Mouse (Mus musculus): ENCODE results near the gene Myrf. TPM values are rescaled to one million over a fixed set of nuclear protein-coding genes. Genes with fewer than 3 reads are reported as not detected.

Gene Myrf
- polyA plus RNA-seq, 1 experiment from 2014 or later: 26.3 TPM

DNA sequence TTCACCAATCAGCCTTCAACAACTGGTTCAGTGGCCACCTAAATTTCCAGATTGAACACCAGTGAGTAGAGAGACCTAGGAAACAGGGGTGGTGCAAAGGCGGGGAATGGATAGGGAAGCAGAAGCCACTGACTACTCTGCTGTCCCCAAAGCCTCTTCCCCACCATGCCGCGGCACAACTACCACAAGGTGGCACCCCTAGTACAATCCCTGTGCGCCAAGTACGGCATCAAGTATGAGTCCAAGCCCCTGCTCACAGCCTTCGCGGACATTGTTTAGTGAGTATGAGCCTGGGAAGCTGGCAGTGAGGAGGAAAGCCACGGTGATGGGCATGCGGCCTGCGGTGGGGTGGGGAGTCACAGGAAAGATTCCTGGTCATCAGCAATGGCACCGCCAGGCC lies 46.2 kb downstream of the Myrf start:
- no peak overlapping the region for H3K4me3 ChIP-seq (ENCODE audit: low read depth, low read length)
- no peaks in the 10 kb centered on the region for H3K9me3 ChIP-seq (ENCODE audit: control insufficient read depth, low read length)
- peaks cover 83% of the 10 kb centered on the region for H3K36me3 ChIP-seq (ENCODE audit: control insufficient read depth, insufficient read depth, low read length)
- no peaks in the 10 kb centered on the region; the same call in 1 of the 2 replicates for H3K4me1 ChIP-seq (replicated peaks; ENCODE audit: control insufficient read depth, insufficient read depth, low read length)
- no peak overlapping the region for H3K9ac ChIP-seq (ENCODE audit: low read length)
- 87% methylated on average over 11 of the region's 11 CpGs for WGBS
- no peak overlapping the region for H3K27ac ChIP-seq (ENCODE audit: low read depth)
- DNase-seq (ENCODE audit: low spot score) (no peak), ATAC-seq (replicated peaks; ENCODE audit: low FRiP score, low TSS enrichment, low read depth) (no peak)
- no peak overlapping the region for H3K4me2 ChIP-seq (ENCODE audit: low read length)
- H3K27me3 ChIP-seq (replicated peaks; ENCODE audit: control insufficient read depth, insufficient read depth, low read length): no peaks in the 10 kb centered on the region

DNA sequence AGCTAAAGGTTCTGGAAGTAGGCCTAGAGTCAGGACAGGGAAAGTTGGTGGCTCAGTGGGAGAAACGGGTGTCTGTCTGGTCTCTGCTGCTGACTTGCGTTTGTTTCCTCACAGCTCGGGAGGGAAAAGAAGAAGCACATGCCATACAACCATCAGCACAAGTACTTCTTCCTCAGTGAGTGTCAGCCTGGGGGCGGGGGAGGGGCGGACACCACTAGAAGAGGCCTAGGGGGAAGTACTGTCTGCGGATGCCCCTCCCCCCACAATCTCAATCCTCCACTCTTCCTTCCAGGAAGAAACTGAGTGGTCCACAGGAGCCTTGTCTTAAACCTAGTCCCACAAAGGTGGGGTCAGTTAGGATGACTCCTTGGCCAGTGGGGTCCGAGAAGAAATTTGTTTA lies 49.2 kb downstream of the Myrf start:
- Histone ChIP-seq H3K4me3 (ENCODE audit: low read depth, low read length) (no peak overlapping the region), H3K4me2 (ENCODE audit: low read length) (no peak overlapping the region), H3K9me3 (ENCODE audit: control insufficient read depth, low read length) (no peaks in the 10 kb centered on the region), H3K36me3 (ENCODE audit: control insufficient read depth, insufficient read depth, low read length) (peaks cover 99% of the 10 kb centered on the region), H3K27me3 (replicated peaks; ENCODE audit: control insufficient read depth, insufficient read depth, low read length) (no peaks in the 10 kb centered on the region), H3K9ac (ENCODE audit: low read length) (no peak overlapping the region), H3K27ac (ENCODE audit: low read depth) (no peak overlapping the region), H3K4me1 (replicated peaks; ENCODE audit: control insufficient read depth, insufficient read depth, low read length) (no peaks in the 10 kb centered on the region; the same call in 1 of the 2 replicates)
- ATAC-seq (replicated peaks; ENCODE audit: low FRiP score, low TSS enrichment, low read depth) (no peak), DNase-seq (ENCODE audit: low spot score) (no peak)
- 65% methylated on average over 7 of the region's 7 CpGs for WGBS

DNA sequence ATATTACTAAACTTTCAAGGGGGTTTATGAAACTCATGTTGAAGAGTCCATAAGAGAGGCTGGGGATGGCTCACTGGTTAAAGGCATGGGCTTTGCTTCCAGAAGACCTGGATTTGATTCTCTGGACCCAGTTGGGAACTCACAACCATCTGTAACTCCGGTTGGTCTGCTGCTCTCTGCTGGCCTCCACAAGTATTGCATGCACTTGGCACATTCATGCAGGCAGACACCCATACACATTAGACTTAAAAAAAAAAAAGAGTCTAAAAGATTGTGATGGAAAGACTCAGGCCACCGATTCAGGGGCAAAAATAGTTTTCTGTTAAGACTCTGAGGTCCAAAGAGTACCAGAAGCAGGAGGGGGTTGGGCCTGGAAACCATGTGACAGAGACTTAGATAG lies 49.8 kb downstream of the Myrf start:
- H3K9ac ChIP-seq (ENCODE audit: low read length): no peak overlapping the region
- ATAC-seq (replicated peaks; ENCODE audit: low FRiP score, low TSS enrichment, low read depth) (no peak), DNase-seq (ENCODE audit: low spot score) (peak; percentile 85)
- H3K9me3 ChIP-seq (ENCODE audit: control insufficient read depth, low read length): no peaks in the 10 kb centered on the region
- peaks cover 99% of the 10 kb centered on the region for H3K36me3 ChIP-seq (ENCODE audit: control insufficient read depth, insufficient read depth, low read length)
- no peak overlapping the region for H3K27ac ChIP-seq (ENCODE audit: low read depth)
- H3K4me2 ChIP-seq (ENCODE audit: low read length): no peak overlapping the region
- WGBS: 48% methylated on average over 2 of the region's 2 CpGs
- H3K4me1 ChIP-seq (replicated peaks; ENCODE audit: control insufficient read depth, insufficient read depth, low read length): no peaks in the 10 kb centered on the region; the same call in 1 of the 2 replicates
- H3K27me3 ChIP-seq (replicated peaks; ENCODE audit: control insufficient read depth, insufficient read depth, low read length): no peaks in the 10 kb centered on the region
- no peak overlapping the region for H3K4me3 ChIP-seq (ENCODE audit: low read depth, low read length)

DNA sequence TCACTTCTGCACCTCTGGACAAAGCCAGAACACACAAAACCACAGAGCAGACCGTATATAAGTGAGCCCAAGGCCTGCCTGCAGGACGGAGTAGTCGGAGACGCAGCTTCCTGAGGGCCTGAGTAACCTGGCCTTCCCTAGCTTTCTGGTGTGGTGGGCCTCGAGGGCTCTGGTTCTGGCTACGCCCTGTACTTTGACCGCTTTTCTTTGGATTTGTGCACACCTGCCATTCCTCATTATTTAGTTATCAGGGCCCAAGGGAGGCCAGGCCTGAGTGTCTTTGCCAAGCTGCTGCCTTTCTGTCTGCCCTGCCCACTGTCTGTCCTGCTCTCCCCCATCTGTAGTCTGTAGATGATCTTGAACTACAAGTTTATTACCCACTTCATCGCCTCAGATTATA lies 50.6 kb downstream of the Myrf start:
- no peak overlapping the region for H3K27ac ChIP-seq (ENCODE audit: low read depth)
- no peak overlapping the region for H3K4me3 ChIP-seq (ENCODE audit: low read depth, low read length)
- no peak for DNase-seq (ENCODE audit: low spot score)
- no peak for ATAC-seq (replicated peaks; ENCODE audit: low FRiP score, low TSS enrichment, low read depth)
- peaks cover 3% of the 10 kb centered on the region for H3K4me1 ChIP-seq (replicated peaks; ENCODE audit: control insufficient read depth, insufficient read depth, low read length)
- peaks cover 99% of the 10 kb centered on the region for H3K36me3 ChIP-seq (ENCODE audit: control insufficient read depth, insufficient read depth, low read length)
- H3K27me3 ChIP-seq (replicated peaks; ENCODE audit: control insufficient read depth, insufficient read depth, low read length): no peaks in the 10 kb centered on the region
- no peak overlapping the region for H3K4me2 ChIP-seq (ENCODE audit: low read length)
- no peaks in the 10 kb centered on the region for H3K9me3 ChIP-seq (ENCODE audit: control insufficient read depth, low read length)
- no peak overlapping the region for H3K9ac ChIP-seq (ENCODE audit: low read length)
- WGBS: 87% methylated on average over 8 of the region's 8 CpGs

DNA sequence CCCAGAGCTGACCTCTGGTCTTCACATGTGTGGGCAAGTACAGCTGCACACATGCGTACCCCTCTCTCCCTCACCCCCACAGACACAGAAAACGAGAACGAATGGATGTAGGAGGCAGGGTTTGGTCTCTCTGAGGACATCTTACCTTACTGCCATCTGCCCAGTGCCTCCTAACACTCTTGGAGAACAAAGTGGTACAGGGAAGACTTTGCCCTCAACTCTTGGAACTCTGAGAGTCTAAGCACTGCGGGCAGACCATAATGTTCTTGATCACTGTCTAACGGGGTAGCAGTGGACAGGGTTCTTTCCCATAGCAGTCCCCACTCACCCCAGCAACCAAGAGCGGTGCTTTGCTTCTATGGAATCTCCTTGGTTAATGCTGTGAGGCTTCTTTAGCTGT lies 51.5 kb downstream of the Myrf start:
- Histone ChIP-seq H3K27ac (ENCODE audit: low read depth) (no peak overlapping the region), H3K36me3 (ENCODE audit: control insufficient read depth, insufficient read depth, low read length) (peaks cover 93% of the 10 kb centered on the region), H3K4me3 (ENCODE audit: low read depth, low read length) (no peak overlapping the region), H3K4me2 (ENCODE audit: low read length) (no peak overlapping the region), H3K27me3 (replicated peaks; ENCODE audit: control insufficient read depth, insufficient read depth, low read length) (no peaks in the 10 kb centered on the region), H3K9me3 (ENCODE audit: control insufficient read depth, low read length) (no peaks in the 10 kb centered on the region), H3K9ac (ENCODE audit: low read length) (no peak overlapping the region), H3K4me1 (replicated peaks; ENCODE audit: control insufficient read depth, insufficient read depth, low read length) (peaks cover 11% of the 10 kb centered on the region)
- WGBS: 92% methylated on average over 6 of the region's 6 CpGs
- DNase-seq (ENCODE audit: low spot score) (no peak), ATAC-seq (replicated peaks; ENCODE audit: low FRiP score, low TSS enrichment, low read depth) (no peak)

DNA sequence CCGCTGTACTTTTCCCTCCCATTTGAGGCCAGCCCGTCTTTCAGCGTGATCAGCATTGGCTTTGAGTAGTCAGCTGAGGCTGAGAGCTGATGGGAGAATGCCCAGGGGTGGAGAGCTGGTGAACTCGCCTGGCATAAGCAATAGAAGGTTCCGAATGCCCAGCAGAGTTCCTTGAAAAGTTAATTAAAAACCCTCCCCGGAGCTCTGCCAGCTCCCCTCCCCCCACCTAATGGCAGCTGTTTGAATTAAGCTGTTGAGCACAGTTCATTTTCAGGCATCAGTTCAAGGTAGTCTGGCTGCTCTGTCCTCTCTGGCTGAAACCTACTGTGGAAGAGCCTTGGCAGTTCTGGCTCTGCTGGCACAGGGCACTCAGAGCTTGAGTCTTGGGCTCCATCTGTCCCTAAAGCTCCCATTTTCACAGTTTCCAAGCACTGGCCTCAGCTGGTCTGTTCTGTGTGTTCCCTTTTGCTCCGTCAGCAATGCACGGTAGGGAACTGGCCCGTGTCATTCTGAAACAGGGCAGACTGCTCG lies 52.2 kb downstream of the Myrf start:
- ATAC-seq (replicated peaks; ENCODE audit: low FRiP score, low TSS enrichment, low read depth): no peak
- no peak overlapping the region for H3K27ac ChIP-seq (ENCODE audit: low read depth)
- 88% methylated on average over 10 of the region's 10 CpGs for WGBS
- H3K9ac ChIP-seq (ENCODE audit: low read length): no peak overlapping the region
- H3K27me3 ChIP-seq (replicated peaks; ENCODE audit: control insufficient read depth, insufficient read depth, low read length): no peaks in the 10 kb centered on the region
- no peak for DNase-seq (ENCODE audit: low spot score)
- no peak overlapping the region for H3K4me3 ChIP-seq (ENCODE audit: low read depth, low read length)
- no peaks in the 10 kb centered on the region for H3K9me3 ChIP-seq (ENCODE audit: control insufficient read depth, low read length)
- H3K36me3 ChIP-seq (ENCODE audit: control insufficient read depth, insufficient read depth, low read length): peaks cover 86% of the 10 kb centered on the region
- H3K4me1 ChIP-seq (replicated peaks; ENCODE audit: control insufficient read depth, insufficient read depth, low read length): peaks cover 11% of the 10 kb centered on the region
- H3K4me2 ChIP-seq (ENCODE audit: low read length): no peak overlapping the region

DNA sequence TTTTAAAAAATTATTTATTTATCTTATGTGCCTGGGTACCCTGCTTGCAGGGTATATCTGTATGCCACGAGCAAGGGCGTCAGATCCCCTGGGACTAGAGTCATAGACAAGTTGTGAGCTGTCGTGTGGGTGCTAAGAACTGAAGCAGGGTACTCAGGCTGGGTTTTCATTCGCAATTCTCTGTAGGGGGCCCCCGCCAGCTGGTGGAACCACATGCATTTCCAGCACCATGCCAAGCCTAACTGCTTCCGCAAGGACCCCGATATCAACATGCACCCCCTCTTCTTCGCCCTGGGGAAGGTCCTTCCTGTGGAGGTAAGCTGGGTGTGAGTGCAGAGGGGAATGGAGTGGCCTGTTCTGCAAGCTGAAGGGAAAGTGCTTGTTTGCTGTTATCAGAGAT lies 54.0 kb downstream of the Myrf start:
- no peak overlapping the region for H3K4me2 ChIP-seq (ENCODE audit: low read length)
- no peaks in the 10 kb centered on the region for H3K9me3 ChIP-seq (ENCODE audit: control insufficient read depth, low read length)
- H3K36me3 ChIP-seq (ENCODE audit: control insufficient read depth, insufficient read depth, low read length): peaks cover 68% of the 10 kb centered on the region
- no peak overlapping the region for H3K9ac ChIP-seq (ENCODE audit: low read length)
- WGBS: 95% methylated on average over 8 of the region's 8 CpGs
- H3K27me3 ChIP-seq (replicated peaks; ENCODE audit: control insufficient read depth, insufficient read depth, low read length): no peaks in the 10 kb centered on the region
- H3K27ac ChIP-seq (ENCODE audit: low read depth): no peak overlapping the region
- H3K4me3 ChIP-seq (ENCODE audit: low read depth, low read length): no peak overlapping the region
- peaks cover 11% of the 10 kb centered on the region for H3K4me1 ChIP-seq (replicated peaks; ENCODE audit: control insufficient read depth, insufficient read depth, low read length)
- ATAC-seq (replicated peaks; ENCODE audit: low FRiP score, low TSS enrichment, low read depth): no peak
- no peak for DNase-seq (ENCODE audit: low spot score)

DNA sequence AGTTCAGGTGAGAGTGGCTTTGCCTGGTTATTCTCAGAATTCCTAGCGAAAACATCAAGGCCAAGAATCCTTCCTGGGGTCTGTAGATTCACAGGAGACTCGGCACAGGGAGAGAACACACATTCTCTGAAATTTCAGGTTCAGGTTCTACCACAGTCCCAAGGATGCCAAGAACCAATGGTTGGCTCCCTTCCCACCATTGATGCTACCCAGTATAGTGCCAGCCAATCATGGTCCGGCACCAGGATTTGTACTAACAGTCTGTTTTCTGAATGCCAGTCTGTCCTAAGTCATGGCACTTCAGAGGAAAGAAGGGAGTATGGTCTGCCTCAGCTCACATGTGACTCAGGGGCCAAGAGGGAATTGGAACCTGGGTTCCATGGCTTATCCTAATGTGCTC lies 54.7 kb downstream of the Myrf start:
- 91% methylated on average over 3 of the region's 3 CpGs for WGBS
- Histone ChIP-seq H3K4me1 (replicated peaks; ENCODE audit: control insufficient read depth, insufficient read depth, low read length) (peaks cover 11% of the 10 kb centered on the region), H3K4me3 (ENCODE audit: low read depth, low read length) (no peak overlapping the region), H3K36me3 (ENCODE audit: control insufficient read depth, insufficient read depth, low read length) (peaks cover 61% of the 10 kb centered on the region), H3K27me3 (replicated peaks; ENCODE audit: control insufficient read depth, insufficient read depth, low read length) (no peaks in the 10 kb centered on the region), H3K4me2 (ENCODE audit: low read length) (no peak overlapping the region), H3K9ac (ENCODE audit: low read length) (no peak overlapping the region), H3K9me3 (ENCODE audit: control insufficient read depth, low read length) (no peaks in the 10 kb centered on the region), H3K27ac (ENCODE audit: low read depth) (no peak overlapping the region)
- DNase-seq (ENCODE audit: low spot score) (no peak), ATAC-seq (replicated peaks; ENCODE audit: low FRiP score, low TSS enrichment, low read depth) (no peak)

DNA sequence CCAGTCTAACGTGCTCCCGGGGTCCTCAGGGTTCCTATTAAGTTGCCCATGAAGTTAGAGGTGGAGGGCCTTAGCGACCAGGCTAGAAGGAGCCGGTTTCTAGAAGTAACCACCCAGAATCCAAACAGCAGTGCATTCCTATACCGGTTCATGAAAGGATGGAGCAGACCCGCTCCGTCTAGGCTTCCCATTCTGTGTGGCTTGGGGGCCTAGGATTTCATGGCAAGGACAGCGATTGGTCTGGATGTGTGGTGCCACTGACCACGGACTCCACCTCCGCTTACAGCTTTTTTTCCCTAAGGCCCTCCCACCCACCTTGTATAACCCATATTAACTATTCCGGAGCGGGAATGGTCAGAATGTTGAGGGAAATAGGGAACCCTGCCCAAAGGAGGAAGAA lies 56.5 kb downstream of the Myrf start:
- 9% methylated on average over 12 of the region's 12 CpGs for WGBS
- Histone ChIP-seq H3K36me3 (ENCODE audit: control insufficient read depth, insufficient read depth, low read length) (peaks cover 44% of the 10 kb centered on the region), H3K4me3 (ENCODE audit: low read depth, low read length) (peak overlapping the region; percentile 86), H3K4me1 (replicated peaks; ENCODE audit: control insufficient read depth, insufficient read depth, low read length) (peaks cover 11% of the 10 kb centered on the region), H3K27me3 (replicated peaks; ENCODE audit: control insufficient read depth, insufficient read depth, low read length) (no peaks in the 10 kb centered on the region), H3K4me2 (ENCODE audit: low read length) (peak overlapping the region; percentile 69), H3K27ac (ENCODE audit: low read depth) (peak overlapping the region; percentile 94), H3K9ac (ENCODE audit: low read length) (peak overlapping the region; percentile 92), H3K9me3 (ENCODE audit: control insufficient read depth, low read length) (no peaks in the 10 kb centered on the region)
- peak; percentile 20; the same call in 1 of the 2 replicates for ATAC-seq (replicated peaks; ENCODE audit: low FRiP score, low TSS enrichment, low read depth)
- DNase-seq (ENCODE audit: low spot score): peak; percentile 67

Measured in intestine, embryonic 14.5 days (tissue).